Mouse (Mus musculus): ENCODE data around the gene Plk5. TPM values are rescaled to one million over a fixed set of nuclear protein-coding genes. Genes with fewer than 3 reads are reported as not detected.

Plk5 gene
- total and polyA plus RNA-seq, 2 experiments from 2014 or later, result 7.4 to 12.9 TPM

GRCm38 (mm10) chr10:80371411-80371966, 15.2 kb downstream of the Plk5 start:
- H3K9me3 ChIP-seq (ENCODE audit: low read length), result no peaks in the 10 kb centered on the region
- no peaks in the 10 kb centered on the region for H3K27me3 ChIP-seq (ENCODE audit: insufficient read depth, low read length)
- peak overlapping the region; percentile 10; the same call in 1 of the 2 replicates for H3K27ac ChIP-seq (ENCODE audit: low read depth, low read length)
- no peaks in the 10 kb centered on the region for H3K36me3 ChIP-seq (ENCODE audit: insufficient read depth)
- peak overlapping the region; percentile 13; the same call in 1 of the 2 replicates for H3K4me2 ChIP-seq (ENCODE audit: low read depth)
- no peak overlapping the region for H3K9ac ChIP-seq
- 0 out of 2 replicates have a peak overlapping the region, but pooled peaks have one; percentile 11 for H3K4me3 ChIP-seq (ENCODE audit: low read depth, low read length)
- no peaks in the 10 kb centered on the region for H3K4me1 ChIP-seq (ENCODE audit: insufficient read depth)
- DNase-seq, result peak; percentile 79
- ATAC-seq, result peak; percentile 84
- TF ChIP-seq CTCF (IDR thresholded peaks at IDR 0.05; ENCODE audit: low read depth), result no peak
- WGBS, result 3% methylated on average over 12 of the region's 12 CpGs

GRCm38 (mm10) chr10:80371983-80372382, 15.7 kb downstream of the Plk5 start:
- no peaks in the 10 kb centered on the region for H3K4me1 ChIP-seq (ENCODE audit: insufficient read depth)
- no peak overlapping the region for H3K4me3 ChIP-seq (ENCODE audit: low read depth, low read length)
- H3K36me3 ChIP-seq (ENCODE audit: insufficient read depth), result no peaks in the 10 kb centered on the region
- H3K27ac ChIP-seq (ENCODE audit: low read depth, low read length), result peak overlapping the region; percentile 10; the same call in 1 of the 2 replicates
- ATAC-seq, result no peak
- no peak overlapping the region for H3K9ac ChIP-seq
- no peak for DNase-seq
- 50% methylated on average over 9 of the region's 9 CpGs for WGBS
- peak overlapping the region; percentile 13; the same call in 1 of the 2 replicates for H3K4me2 ChIP-seq (ENCODE audit: low read depth)
- H3K27me3 ChIP-seq (ENCODE audit: insufficient read depth, low read length), result no peaks in the 10 kb centered on the region
- H3K9me3 ChIP-seq (ENCODE audit: low read length), result no peaks in the 10 kb centered on the region
- no peak; the same call in 1 of the 2 replicates for TF ChIP-seq CTCF (IDR thresholded peaks at IDR 0.05; ENCODE audit: low read depth)

GRCm38 (mm10) chr10:80372706-80373105, 16.4 kb downstream of the Plk5 start:
- Histone ChIP-seq H3K27ac (ENCODE audit: low read depth, low read length) (no peak overlapping the region), H3K27me3 (ENCODE audit: insufficient read depth, low read length) (no peaks in the 10 kb centered on the region), H3K9me3 (ENCODE audit: low read length) (no peaks in the 10 kb centered on the region), H3K4me1 (ENCODE audit: insufficient read depth) (no peaks in the 10 kb centered on the region), H3K4me3 (ENCODE audit: low read depth, low read length) (no peak overlapping the region), H3K36me3 (ENCODE audit: insufficient read depth) (no peaks in the 10 kb centered on the region), H3K9ac (no peak overlapping the region), H3K4me2 (ENCODE audit: low read depth) (no peak overlapping the region)
- no peak for DNase-seq
- 78% methylated on average over 6 of the region's 6 CpGs for WGBS
- TF ChIP-seq CTCF (IDR thresholded peaks at IDR 0.05; ENCODE audit: low read depth), result no peak
- ATAC-seq, result no peak

- Histone ChIP-seq H3K27me3 (ENCODE audit: insufficient read depth, low read length) (no peaks in the 10 kb centered on the region), H3K4me1 (ENCODE audit: insufficient read depth) (no peaks in the 10 kb centered on the region), H3K36me3 (ENCODE audit: insufficient read depth) (peaks cover 4% of the 10 kb centered on the region; the same call in 1 of the 2 replicates), H3K9ac (no peak overlapping the region), H3K4me2 (ENCODE audit: low read depth) (no peak overlapping the region), H3K9me3 (ENCODE audit: low read length) (no peaks in the 10 kb centered on the region), H3K4me3 (ENCODE audit: low read depth, low read length) (no peak overlapping the region), H3K27ac (ENCODE audit: low read depth, low read length) (no peak overlapping the region)
- TF ChIP-seq CTCF (IDR thresholded peaks at IDR 0.05; ENCODE audit: low read depth), result peak; percentile 69
- DNase-seq (peak; percentile 65), ATAC-seq (no peak)
- 27% methylated on average over 6 of the region's 6 CpGs for WGBS
Measured at GRCm38 (mm10) chr10:80374063-80374462, 17.8 kb downstream of the Plk5 start.

GRCm38 (mm10) chr10:80376160-80376559, 19.9 kb downstream of the Plk5 start:
- WGBS, result 3% methylated on average over 7 of the region's 7 CpGs
- ATAC-seq, result peak; percentile 78
- Histone ChIP-seq H3K4me3 (ENCODE audit: low read depth, low read length) (no peak overlapping the region), H3K9ac (no peak overlapping the region), H3K9me3 (ENCODE audit: low read length) (no peaks in the 10 kb centered on the region), H3K27ac (ENCODE audit: low read depth, low read length) (no peak overlapping the region), H3K4me1 (ENCODE audit: insufficient read depth) (no peaks in the 10 kb centered on the region), H3K27me3 (ENCODE audit: insufficient read depth, low read length) (no peaks in the 10 kb centered on the region), H3K4me2 (ENCODE audit: low read depth) (no peak overlapping the region), H3K36me3 (ENCODE audit: insufficient read depth) (peaks cover 22% of the 10 kb centered on the region)
- peak; percentile 96 for DNase-seq
- TF ChIP-seq CTCF (IDR thresholded peaks at IDR 0.05; ENCODE audit: low read depth), result peak; percentile 95

GRCm38 (mm10) chr10:80377716-80378115, 21.5 kb downstream of the Plk5 start:
- no peak for DNase-seq
- Histone ChIP-seq H3K4me2 (ENCODE audit: low read depth) (no peak overlapping the region), H3K4me1 (ENCODE audit: insufficient read depth) (no peaks in the 10 kb centered on the region), H3K27me3 (ENCODE audit: insufficient read depth, low read length) (no peaks in the 10 kb centered on the region), H3K4me3 (ENCODE audit: low read depth, low read length) (no peak overlapping the region), H3K9me3 (ENCODE audit: low read length) (no peaks in the 10 kb centered on the region), H3K27ac (ENCODE audit: low read depth, low read length) (no peak overlapping the region), H3K36me3 (ENCODE audit: insufficient read depth) (peaks cover 38% of the 10 kb centered on the region), H3K9ac (no peak overlapping the region)
- TF ChIP-seq CTCF (IDR thresholded peaks at IDR 0.05; ENCODE audit: low read depth), result peak; percentile 73
- WGBS, result 55% methylated on average over 10 of the region's 10 CpGs
- no peak for ATAC-seq

- TF ChIP-seq CTCF (IDR thresholded peaks at IDR 0.05; ENCODE audit: low read depth), result no peak
- H3K9ac ChIP-seq, result peak overlapping the region; percentile 14; the same call in 1 of the 2 replicates
- H3K27me3 ChIP-seq (ENCODE audit: insufficient read depth, low read length), result no peaks in the 10 kb centered on the region
- peaks cover 50% of the 10 kb centered on the region for H3K36me3 ChIP-seq (ENCODE audit: insufficient read depth)
- H3K4me2 ChIP-seq (ENCODE audit: low read depth), result peak overlapping the region; percentile 97
- ATAC-seq (no peak), DNase-seq (no peak)
- peak overlapping the region; percentile 96; the same call in 1 of the 2 replicates for H3K4me3 ChIP-seq (ENCODE audit: low read depth, low read length)
- H3K4me1 ChIP-seq (ENCODE audit: insufficient read depth), result peaks cover 21% of the 10 kb centered on the region
- WGBS, result 75% methylated on average over 7 of the region's 7 CpGs
- H3K27ac ChIP-seq (ENCODE audit: low read depth, low read length), result no peak overlapping the region
- no peaks in the 10 kb centered on the region for H3K9me3 ChIP-seq (ENCODE audit: low read length)
Measured at GRCm38 (mm10) chr10:80382641-80383365, 26.5 kb downstream of the Plk5 start.

Measured in forebrain, postnatal 0 days (tissue).